Mouse (Mus musculus) left cerebral cortex, postnatal 36 days (tissue): Measurements from ENCODE around the gene Aplf. TPM values are rescaled to one million over a fixed set of nuclear protein-coding genes. Genes with fewer than 3 reads are reported as not detected.
"Not testable (repeated sequence)": the region's sequence is repeated elsewhere in the genome, so short reads cannot be mapped to it uniquely, and the experiment has no call there.

ENCODE experiments used
- DNase-seq, 2 experiments: peaks; one replicate each; pipeline ENCODE4 v3.0.0; 2021 to 2022; ENCODE audit warnings: low spot score in 2 of 2, mixed read lengths in 1 of 2
- intact Hi-C: fragments of 180-260 bp; cut with DNase I; formaldehyde crosslinking; loops from one replicate; pipeline ENCODE4 v1.15.1; 2025
- total RNA-seq, 2 experiments: library from RNA; stranded (reverse); gene quantifications; 2 replicates each; pipeline ENCODE4 v1.2.3; 2021

Aplf gene
- total RNA-seq, 2 experiments from 2014 or later: 8.2 to 8.5 TPM

GRCm38 (mm10) chr6:87638134-87638660 lies 33.8 kb downstream of the Aplf start:
- intact Hi-C loops: no loop called here
- no peak for DNase-seq

GRCm38 (mm10) chr6:87632176-87632575 lies 39.8 kb downstream of the Aplf start:
- intact Hi-C loops: no loop called here
- no peak for DNase-seq

GRCm38 (mm10) chr6:87628936-87629335 lies 43.1 kb downstream of the Aplf start:
- DNase-seq, intact Hi-C loops: not testable (repeated sequence)

- DNase-seq: no peak
- intact Hi-C loops: no loop called here
Observed at GRCm38 (mm10) chr6:87623151-87623550, 48.8 kb downstream of the Aplf start.

GRCm38 (mm10) chr6:87621281-87621680 lies 50.7 kb downstream of the Aplf start:
- intact Hi-C loops: no loop called here
- DNase-seq: no peak

GRCm38 (mm10) chr6:87618021-87618420 lies 54.0 kb downstream of the Aplf start:
- DNase-seq: no peak
- intact Hi-C loops: no loop called here

- no peak for DNase-seq
- intact Hi-C loops: loop anchor here (2.0 kb wide), 1 partner anchor 53 kb away; no protein-coding TSS in a partner anchor
Observed at GRCm38 (mm10) chr6:87615696-87616083, 56.3 kb downstream of the Aplf start.

- no peak for DNase-seq
- intact Hi-C loops: loop anchor here (2.0 kb wide), 1 partner anchor 54 kb away; no protein-coding TSS in a partner anchor
Observed at GRCm38 (mm10) chr6:87614794-87615695, 56.9 kb downstream of the Aplf start.

- intact Hi-C loops: no loop called here
- no peak for DNase-seq
Observed at GRCm38 (mm10) chr6:87599825-87600224, 72.2 kb downstream of the Aplf start.

- no peak for DNase-seq
- intact Hi-C loops: no loop called here
Observed at GRCm38 (mm10) chr6:87597116-87597833, 74.7 kb downstream of the Aplf start.

GRCm38 (mm10) chr6:87594188-87594587 lies 77.8 kb downstream of the Aplf start:
- DNase-seq: no peak
- intact Hi-C loops: no loop called here

GRCm38 (mm10) chr6:87590394-87591281 lies 81.4 kb downstream of the Aplf start, which contains the start of gene Prokr1:
Prokr1 (minus strand) TSS chr6:87590743.
- intact Hi-C loops: no loop called here
- no peak for DNase-seq

GRCm38 (mm10) chr6:87589718-87590393 lies 82.1 kb downstream of the Aplf start:
- intact Hi-C loops: no loop called here
- DNase-seq: no peak

- DNase-seq: no peak
- intact Hi-C loops: no loop called here
Observed at GRCm38 (mm10) chr6:87583991-87584390, 88.0 kb downstream of the Aplf start.

GRCm38 (mm10) chr6:87583183-87583611 lies 88.8 kb downstream of the Aplf start:
- DNase-seq: no peak
- intact Hi-C loops: no loop called here

GRCm38 (mm10) chr6:87582456-87582855 lies 89.5 kb downstream of the Aplf start:
- intact Hi-C loops: no loop called here
- no peak for DNase-seq

GRCm38 (mm10) chr6:87581581-87581980 lies 90.4 kb downstream of the Aplf start:
- intact Hi-C loops: no loop called here

GRCm38 (mm10) chr6:87581071-87581470 lies 90.9 kb downstream of the Aplf start:
- no peak for DNase-seq
- intact Hi-C loops: no loop called here

More at GRCm38 (mm10) chr6:87581581-87581980, 90.4 kb downstream of the Aplf start:
- DNase-seq: no peak
